Mouse (Mus musculus): Measurements from ENCODE around the gene Prss33. TPM values are rescaled to one million over a fixed set of nuclear protein-coding genes. Genes with fewer than 3 reads are reported as not detected.

The Prss33 gene
- polyA plus RNA-seq, 1 experiment from 2014 or later, result not detected

- ATAC-seq (ENCODE audit: insufficient read depth), result peak; percentile 98
- H3K4me2 ChIP-seq, result peak overlapping the region; percentile 83
- peaks cover 13% of the 10 kb centered on the region for H3K36me3 ChIP-seq (replicated peaks)
- no peaks in the 10 kb centered on the region for H3K9me3 ChIP-seq (replicated peaks)
- H3K9ac ChIP-seq, result peak overlapping the region; percentile 99
- H3K4me3 ChIP-seq (replicated peaks), result peak overlapping the region; percentile 97
- H3K27ac ChIP-seq (replicated peaks), result peak overlapping the region; percentile 96
- H3K4me1 ChIP-seq (replicated peaks), result peaks cover 42% of the 10 kb centered on the region
- WGBS (ENCODE audit: insufficient replicate concordance), result under 1% methylated on average over 60 of the region's 60 CpGs
- no peaks in the 10 kb centered on the region for H3K27me3 ChIP-seq
Observed at GRCm38 (mm10) chr17:23802746-23803365, 33.0 kb downstream of the Prss33 start.

DNA sequence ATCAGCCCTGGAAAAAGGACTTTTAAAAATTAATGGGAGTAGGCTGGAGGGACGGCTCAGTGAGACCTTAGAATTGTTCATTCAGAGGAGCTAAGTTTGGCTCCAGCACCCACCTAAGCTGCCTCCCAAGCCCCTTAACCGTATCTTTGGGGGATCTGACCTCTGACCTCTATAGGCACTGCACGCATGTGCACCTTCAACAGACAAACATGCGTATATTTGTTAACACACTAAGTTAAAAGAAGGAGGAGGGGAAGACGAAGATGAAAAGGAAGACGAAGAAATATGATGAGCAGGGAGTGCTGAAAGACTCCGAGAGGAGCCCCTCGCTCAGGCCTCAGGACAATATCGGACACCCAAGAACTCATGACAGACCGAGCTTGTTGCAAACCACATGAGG, 34.2 kb downstream of the Prss33 start:
- H3K36me3 ChIP-seq (replicated peaks), result peaks cover under 1% of the 10 kb centered on the region
- H3K4me3 ChIP-seq (replicated peaks), result no peak overlapping the region
- no peak for ATAC-seq (ENCODE audit: insufficient read depth)
- H3K27ac ChIP-seq (replicated peaks), result no peak overlapping the region
- no peaks in the 10 kb centered on the region for H3K9me3 ChIP-seq (replicated peaks)
- 84% methylated on average over 10 of the region's 10 CpGs for WGBS (ENCODE audit: insufficient replicate concordance)
- peak overlapping the region; percentile 83 for H3K4me2 ChIP-seq
- H3K9ac ChIP-seq, result no peak overlapping the region
- H3K27me3 ChIP-seq, result no peaks in the 10 kb centered on the region
- H3K4me1 ChIP-seq (replicated peaks), result peaks cover 31% of the 10 kb centered on the region

- H3K27me3 ChIP-seq, result no peaks in the 10 kb centered on the region
- ATAC-seq (ENCODE audit: insufficient read depth), result no peak
- H3K4me1 ChIP-seq (replicated peaks), result peaks cover 12% of the 10 kb centered on the region; the same call in 1 of the 2 replicates
- H3K9me3 ChIP-seq (replicated peaks), result no peaks in the 10 kb centered on the region
- no peak overlapping the region for H3K27ac ChIP-seq (replicated peaks)
- WGBS (ENCODE audit: insufficient replicate concordance), result 29% methylated on average over 7 of the region's 7 CpGs
- H3K9ac ChIP-seq, result no peak overlapping the region
- no peaks in the 10 kb centered on the region for H3K36me3 ChIP-seq (replicated peaks)
- H3K4me2 ChIP-seq, result no peak overlapping the region
- H3K4me3 ChIP-seq (replicated peaks), result no peak overlapping the region
Observed at GRCm38 (mm10) chr17:23797316-23797715, 38.5 kb downstream of the Prss33 start.

- Histone ChIP-seq H3K36me3 (replicated peaks) (no peaks in the 10 kb centered on the region), H3K9ac (no peak overlapping the region), H3K27ac (replicated peaks) (no peak overlapping the region), H3K27me3 (no peaks in the 10 kb centered on the region), H3K4me1 (replicated peaks) (peaks cover 23% of the 10 kb centered on the region), H3K4me2 (no peak overlapping the region), H3K9me3 (replicated peaks) (no peaks in the 10 kb centered on the region), H3K4me3 (replicated peaks) (no peak overlapping the region)
- no peak for ATAC-seq (ENCODE audit: insufficient read depth)
- WGBS (ENCODE audit: insufficient replicate concordance), result 83% methylated on average over 8 of the region's 8 CpGs
Observed at GRCm38 (mm10) chr17:23795323-23795722, 40.5 kb downstream of the Prss33 start.

DNA sequence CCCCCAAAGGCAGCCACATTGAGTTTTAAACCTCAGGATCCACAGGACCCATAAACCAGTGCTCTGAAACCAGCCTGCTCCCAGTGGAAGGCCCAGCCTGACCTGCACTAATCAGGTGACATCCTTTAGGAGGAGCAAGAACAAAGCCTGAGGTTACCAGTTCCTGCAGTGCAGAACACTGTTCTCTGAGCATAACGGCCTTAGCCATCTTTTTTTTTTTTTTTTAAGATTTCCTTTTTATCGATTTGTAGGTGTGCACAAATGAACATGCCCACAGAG, 44.8 kb downstream of the Prss33 start:
- H3K4me3 ChIP-seq (replicated peaks), result peak overlapping the region; percentile 60
- peak overlapping the region; percentile 65 for H3K9ac ChIP-seq
- WGBS (ENCODE audit: insufficient replicate concordance), result 37% methylated on average over 2 of the region's 2 CpGs
- H3K27me3 ChIP-seq, result no peaks in the 10 kb centered on the region
- H3K4me1 ChIP-seq (replicated peaks), result peaks cover 38% of the 10 kb centered on the region
- ATAC-seq (ENCODE audit: insufficient read depth), result no peak
- no peaks in the 10 kb centered on the region for H3K36me3 ChIP-seq (replicated peaks)
- H3K9me3 ChIP-seq (replicated peaks), result no peaks in the 10 kb centered on the region
- H3K27ac ChIP-seq (replicated peaks), result peak overlapping the region; percentile 39; the same call in 1 of the 2 replicates
- H3K4me2 ChIP-seq, result peak overlapping the region; percentile 87

DNA sequence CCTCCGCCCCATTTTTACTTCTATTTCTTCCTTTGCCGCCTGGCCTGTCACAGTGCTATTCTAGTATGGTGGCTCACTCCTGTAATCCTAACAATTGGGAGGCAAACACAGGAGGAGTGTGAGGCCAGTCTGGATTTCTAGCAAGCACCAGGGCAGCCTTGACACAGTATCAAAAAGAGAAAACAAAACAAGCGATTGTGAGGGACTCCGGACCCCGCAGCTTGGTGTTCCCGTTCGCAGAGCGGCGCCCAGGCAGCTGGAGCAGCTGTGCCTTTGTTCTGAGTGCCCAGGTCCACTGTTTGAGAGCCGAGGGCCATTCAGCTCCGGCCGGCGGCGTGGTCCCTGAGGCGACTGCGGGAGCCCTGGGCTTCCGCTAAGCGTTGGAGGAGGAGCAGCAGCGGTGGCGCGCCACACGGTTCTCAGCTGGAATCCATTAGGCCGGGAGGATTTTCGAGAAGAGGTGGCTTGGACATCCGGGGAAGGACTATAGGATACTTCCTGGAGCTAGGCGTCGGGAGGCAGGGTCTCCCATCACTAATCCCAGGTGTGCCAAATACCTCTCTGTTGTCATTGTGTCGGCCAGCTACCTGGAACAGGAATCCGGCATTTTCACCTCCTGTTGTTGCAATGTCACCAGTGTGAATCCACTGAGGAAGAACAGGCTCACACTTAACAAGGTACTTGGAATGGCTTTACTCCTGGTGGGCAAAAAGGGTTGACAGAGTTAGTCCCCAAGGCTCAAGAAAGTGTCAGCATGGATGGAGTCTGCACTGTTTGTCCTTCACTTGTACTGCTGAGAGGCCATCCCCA, 45.4 kb downstream of the Prss33 start, which contains the start of gene Srrm2:
Gene Srrm2, plus strand, starts transcription at position 264 of the 810 bp plus-strand sequence.
- Histone ChIP-seq H3K4me2 (peak within 1 kb of the TSS; percentile 87), H3K27me3 (peaks cover 5% of the 10 kb centered on the region), H3K4me3 (replicated peaks) (peak within 1 kb of the TSS; percentile 60), H3K9ac (peak within 1 kb of the TSS; percentile 65), H3K9me3 (replicated peaks) (no peaks in the 10 kb centered on the region), H3K36me3 (replicated peaks) (no peaks in the 10 kb centered on the region), H3K4me1 (replicated peaks) (peaks cover 44% of the 10 kb centered on the region), H3K27ac (replicated peaks) (peak within 1 kb of the TSS; percentile 39)
- WGBS (ENCODE audit: insufficient replicate concordance), result 3% methylated on average over 29 of the region's 29 CpGs
- peak; percentile 57 for ATAC-seq (ENCODE audit: insufficient read depth)

DNA sequence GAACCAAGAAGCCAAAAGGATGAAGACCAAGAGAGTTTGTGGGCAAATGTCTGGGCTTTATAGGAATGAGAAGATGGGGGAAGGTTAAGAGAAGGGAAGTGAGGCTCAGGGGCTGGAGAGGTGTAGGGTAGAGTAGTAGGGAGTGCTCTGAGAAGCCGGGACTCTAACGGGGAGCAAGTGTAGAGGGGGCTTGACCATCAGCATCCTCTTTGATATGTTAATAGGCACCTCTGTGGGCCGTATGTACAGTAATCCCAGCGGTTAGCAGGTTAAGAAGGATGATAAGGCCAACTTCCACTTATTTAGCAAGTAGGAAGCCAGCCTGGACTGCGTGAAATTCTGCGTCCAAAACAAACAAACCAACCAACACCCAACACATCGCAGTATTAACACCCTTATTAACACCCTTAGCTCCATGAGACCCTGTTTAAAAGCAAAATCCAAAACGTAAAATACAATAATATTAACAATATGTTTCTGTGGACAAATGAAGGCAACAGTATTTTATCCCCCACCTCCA, 46.0 kb downstream of the Prss33 start:
- peak overlapping the region; percentile 65 for H3K9ac ChIP-seq
- 0 out of 2 replicates have a peak, but pooled peaks have one; percentile 9 for ATAC-seq (ENCODE audit: insufficient read depth)

DNA sequence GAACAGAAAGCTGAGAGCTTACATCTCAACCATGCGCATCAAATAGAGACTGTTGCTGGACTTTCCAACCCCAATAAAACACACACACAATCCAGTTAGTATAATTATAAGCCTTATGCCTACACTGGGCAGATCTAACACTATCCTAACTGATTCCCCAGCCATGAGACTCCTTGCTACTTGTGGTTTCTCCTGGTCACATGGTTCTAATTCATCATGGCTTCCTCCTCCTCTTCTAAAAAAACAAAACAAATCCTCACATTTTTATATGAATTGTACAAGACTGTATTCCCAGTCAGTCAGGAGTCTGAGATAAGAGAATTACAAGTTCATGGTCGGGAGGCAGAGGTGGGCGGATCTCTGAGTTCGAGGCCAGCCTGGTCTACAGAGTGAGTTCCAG, 46.9 kb downstream of the Prss33 start:
- WGBS (ENCODE audit: insufficient replicate concordance), result 48% methylated on average over 4 of the region's 4 CpGs

More for the DNA sequence above, 46.0 kb downstream of the Prss33 start:
- H3K4me3 ChIP-seq (replicated peaks), result peak overlapping the region; percentile 60
- no peaks in the 10 kb centered on the region for H3K36me3 ChIP-seq (replicated peaks)
- 11% methylated on average over 8 of the region's 8 CpGs for WGBS (ENCODE audit: insufficient replicate concordance)
- no peaks in the 10 kb centered on the region for H3K9me3 ChIP-seq (replicated peaks)
- peak overlapping the region; percentile 39 for H3K27ac ChIP-seq (replicated peaks)
- H3K27me3 ChIP-seq, result peaks cover 12% of the 10 kb centered on the region
- H3K4me2 ChIP-seq, result peak overlapping the region; percentile 87
- peaks cover 44% of the 10 kb centered on the region for H3K4me1 ChIP-seq (replicated peaks)

GRCm38 (mm10) chr17:23786510-23786931, 49.3 kb downstream of the Prss33 start:
- H3K9me3 ChIP-seq (replicated peaks), result no peaks in the 10 kb centered on the region
- ATAC-seq (ENCODE audit: insufficient read depth), result no peak
- H3K4me2 ChIP-seq, result peak overlapping the region; percentile 97
- no peak overlapping the region for H3K27ac ChIP-seq (replicated peaks)
- 37% methylated on average over 13 of the region's 13 CpGs for WGBS (ENCODE audit: insufficient replicate concordance)
- H3K4me3 ChIP-seq (replicated peaks), result peak overlapping the region; percentile 60
- H3K4me1 ChIP-seq (replicated peaks), result peaks cover 34% of the 10 kb centered on the region
- H3K36me3 ChIP-seq (replicated peaks), result no peaks in the 10 kb centered on the region
- 0 out of 2 replicates have a peak overlapping the region, but pooled peaks have one; percentile 52 for H3K9ac ChIP-seq
- peaks cover 12% of the 10 kb centered on the region for H3K27me3 ChIP-seq

More for the DNA sequence above, 46.9 kb downstream of the Prss33 start:
- H3K27me3 ChIP-seq, result peaks cover 12% of the 10 kb centered on the region
- no peaks in the 10 kb centered on the region for H3K9me3 ChIP-seq (replicated peaks)
- H3K27ac ChIP-seq (replicated peaks), result no peak overlapping the region
- H3K9ac ChIP-seq, result no peak overlapping the region
- H3K36me3 ChIP-seq (replicated peaks), result no peaks in the 10 kb centered on the region
- no peak overlapping the region for H3K4me2 ChIP-seq
- H3K4me3 ChIP-seq (replicated peaks), result no peak overlapping the region
- no peak for ATAC-seq (ENCODE audit: insufficient read depth)
- peaks cover 44% of the 10 kb centered on the region for H3K4me1 ChIP-seq (replicated peaks)

DNA sequence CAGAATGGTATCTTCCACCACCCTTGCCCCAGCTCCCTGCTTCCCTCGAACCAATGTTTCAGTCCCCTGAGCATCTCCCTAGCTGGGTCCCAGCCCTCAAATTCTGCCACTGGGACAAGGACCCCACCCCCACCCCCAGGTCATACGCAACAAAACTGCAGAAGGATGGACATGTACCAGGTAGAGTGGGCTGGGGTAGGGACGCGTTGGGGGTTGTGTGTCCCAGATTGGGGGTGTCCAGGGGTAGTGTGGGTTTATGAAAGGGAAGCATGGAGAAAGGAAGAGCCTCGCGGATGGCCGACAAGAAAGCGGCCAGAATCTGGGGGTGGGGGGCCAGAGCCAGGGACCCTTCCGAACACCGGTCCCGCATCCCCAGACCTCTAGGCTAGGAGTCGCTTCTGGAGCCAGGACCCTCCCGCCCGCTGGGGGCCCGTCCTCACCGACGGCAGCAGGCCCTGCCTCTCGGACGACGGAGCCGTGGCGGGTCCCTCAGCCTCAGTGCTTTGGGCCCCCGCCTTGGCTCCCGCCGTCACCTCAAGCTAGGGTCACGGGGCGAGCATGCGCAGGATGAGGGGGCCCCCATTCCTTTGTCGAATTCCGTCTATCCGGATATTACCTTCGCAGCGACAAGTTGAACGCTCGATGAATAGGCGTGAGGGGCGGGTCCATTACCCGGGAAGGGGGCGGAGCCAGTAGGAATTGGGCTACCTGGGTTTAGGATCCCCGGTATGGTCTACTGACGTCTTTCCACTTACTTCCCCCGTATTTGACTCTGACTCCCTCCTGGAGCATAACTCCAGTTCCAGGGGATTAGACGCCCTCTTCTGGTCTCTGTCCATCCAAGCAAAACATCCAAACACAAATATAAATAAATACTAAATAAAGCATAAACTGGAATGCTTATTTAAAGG, 50.0 kb downstream of the Prss33 start, which contains the start of gene Flywch2:
Gene Flywch2, minus strand, starts transcription at position 521 of the 911 bp plus-strand sequence.
- 5% methylated on average over 43 of the region's 43 CpGs for WGBS (ENCODE audit: insufficient replicate concordance)
- Histone ChIP-seq H3K9me3 (replicated peaks) (no peaks in the 10 kb centered on the region), H3K4me2 (peak within 1 kb of the TSS; percentile 97), H3K27ac (replicated peaks) (no peak within 1 kb of the TSS), H3K4me1 (replicated peaks) (peaks cover 27% of the 10 kb centered on the region), H3K9ac (peak within 1 kb of the TSS; percentile 52; the same call in 1 of the 2 replicates), H3K36me3 (replicated peaks) (no peaks in the 10 kb centered on the region), H3K27me3 (peaks cover 12% of the 10 kb centered on the region), H3K4me3 (replicated peaks) (peak within 1 kb of the TSS; percentile 60)
- peak; percentile 46; the same call in 1 of the 2 replicates for ATAC-seq (ENCODE audit: insufficient read depth)

Data from liver, embryonic 15.5 days (tissue).